Mouse (Mus musculus) CD4-positive, CD25-positive, alpha-beta regulatory T cell, adult 2 months (primary cell): ENCODE data around the gene Lcn5.
"Not testable (repeated sequence)": the region's sequence is repeated elsewhere in the genome, so short reads cannot be mapped to it uniquely, and the experiment has no call there.

Source experiments
- DNase-seq: peaks from one replicate; pipeline ENCODE4 v3.0.0-alpha.2; 2012; ENCODE audit warnings: low read depth, low spot score

Lcn5 gene

DNA sequence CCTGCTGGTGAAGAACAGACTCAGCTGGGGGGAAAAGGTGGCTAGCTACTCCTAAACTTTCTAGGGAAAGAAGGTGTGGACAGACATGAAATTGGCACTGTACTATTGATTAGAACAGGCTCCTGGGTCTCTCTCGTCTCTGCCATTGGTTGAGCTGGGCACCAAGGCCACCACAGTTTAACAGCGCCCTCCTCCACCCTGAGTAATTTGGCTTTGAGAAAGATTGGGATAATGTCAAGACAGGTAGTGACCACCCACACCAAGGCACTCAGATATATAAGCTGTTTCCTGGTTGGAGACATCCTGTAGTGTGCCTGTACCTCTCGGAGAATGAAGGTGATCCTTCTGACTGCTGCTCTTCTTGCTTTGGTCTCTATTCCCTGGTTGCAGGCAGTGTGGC, 18.7 kb downstream of the Lcn5 start, which contains the start of gene Lcn6:
Gene Lcn6, plus strand, starts transcription at position 301 of the 400 bp plus-strand sequence.
- no peak for DNase-seq

DNA sequence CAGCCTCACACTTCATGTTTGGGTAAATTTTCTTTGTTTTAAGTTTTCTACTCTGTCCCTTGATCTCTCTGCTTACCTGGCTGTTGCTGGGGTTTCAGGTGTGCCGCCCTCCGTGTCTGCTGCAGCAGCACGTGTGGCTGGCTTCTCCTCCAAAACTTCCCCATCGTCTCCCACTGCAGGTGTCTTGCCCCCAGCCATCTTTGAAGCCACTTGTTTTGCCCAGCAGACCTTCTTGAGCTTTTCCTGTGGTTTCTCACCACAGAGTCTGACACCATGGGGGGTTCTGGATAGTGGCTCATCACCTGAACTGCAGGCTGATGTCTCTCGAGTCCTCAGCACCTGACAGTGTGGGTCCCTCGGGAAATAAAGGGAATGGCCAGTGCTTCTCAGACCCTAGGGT, 21.8 kb downstream of the Lcn5 start:
- no peak for DNase-seq

DNA sequence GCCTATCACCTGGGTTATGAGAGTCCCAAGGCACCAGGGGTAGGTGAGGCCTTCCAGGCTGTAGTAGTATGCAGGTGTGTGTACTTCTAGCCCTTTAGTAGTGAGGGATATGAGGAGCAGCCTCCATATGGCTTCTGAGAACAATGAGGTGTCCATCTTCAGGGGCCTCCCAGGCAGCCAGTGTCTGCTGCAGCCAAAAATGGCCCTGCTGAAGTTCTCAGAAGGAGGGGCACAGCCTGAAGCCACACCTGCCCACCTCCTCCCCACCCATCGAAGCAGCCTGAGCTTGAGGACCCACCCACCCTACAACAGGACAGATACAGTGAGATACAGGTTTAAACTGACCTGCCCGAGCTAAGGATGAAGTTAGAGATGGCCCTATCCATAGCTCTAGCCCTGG, 24.7 kb downstream of the Lcn5 start, which contains the start of gene Lcn10:
Gene Lcn10, plus strand, starts transcription at position 301 of the 400 bp plus-strand sequence.
- no peak for DNase-seq

DNA sequence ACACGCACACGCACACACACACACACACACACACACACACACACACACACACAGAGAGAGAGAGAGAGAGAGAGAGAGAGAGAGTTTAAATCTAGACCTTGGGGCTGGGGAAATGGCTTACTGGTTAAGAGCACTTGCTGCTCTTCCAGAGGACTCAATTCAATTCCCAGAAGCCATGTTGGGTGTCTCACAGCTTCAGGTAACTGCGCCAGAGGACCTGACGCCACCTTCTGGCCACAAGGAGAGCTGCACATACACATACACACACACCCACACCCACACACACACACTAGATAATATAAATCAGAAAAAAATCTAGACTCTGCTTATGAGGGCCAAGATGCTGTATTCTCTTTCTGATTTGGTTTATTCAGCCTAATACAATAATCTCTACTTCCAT, 29.2 kb downstream of the Lcn5 start:
- DNase-seq: no peak

DNA sequence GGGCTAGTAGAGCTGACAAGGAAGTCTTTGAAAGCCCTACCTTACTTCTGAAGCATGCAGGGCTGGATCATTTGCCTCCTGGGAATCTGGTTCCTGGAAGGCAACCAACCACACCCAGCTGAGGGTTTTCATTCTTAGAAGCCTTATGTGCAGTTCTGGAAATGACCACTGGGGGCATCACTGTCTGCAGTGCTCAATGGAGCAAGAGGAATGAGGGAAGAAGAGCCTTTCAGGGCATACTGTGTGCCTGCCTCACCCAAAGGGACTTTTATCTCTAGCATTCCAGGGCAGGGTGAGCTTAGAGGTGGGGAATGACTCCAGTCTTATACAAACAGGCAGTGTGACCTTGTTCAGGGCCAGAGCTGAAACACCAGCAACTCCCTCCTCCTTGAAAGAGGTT, 36.9 kb downstream of the Lcn5 start:
- DNase-seq: peak; percentile 81

DNA sequence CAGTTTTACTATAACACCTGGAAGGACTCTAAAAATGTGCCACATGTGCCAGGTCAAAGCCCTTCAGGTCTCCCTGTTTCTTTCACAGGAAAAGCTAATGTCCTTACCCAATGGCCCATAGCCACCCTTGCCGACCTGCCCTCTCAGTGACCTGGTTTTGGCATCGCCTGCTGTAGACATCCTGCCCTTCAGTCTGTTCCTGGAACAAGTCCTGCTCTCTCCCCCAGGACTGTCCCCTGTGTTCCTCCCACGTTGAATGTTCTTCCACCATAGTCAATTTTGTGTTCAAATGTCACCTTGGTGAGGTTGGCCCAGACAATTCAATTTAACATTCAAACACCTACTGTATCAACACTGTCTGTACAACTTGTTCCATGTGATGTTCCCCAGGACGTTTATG, 39.2 kb downstream of the Lcn5 start:
- DNase-seq: no peak

DNA sequence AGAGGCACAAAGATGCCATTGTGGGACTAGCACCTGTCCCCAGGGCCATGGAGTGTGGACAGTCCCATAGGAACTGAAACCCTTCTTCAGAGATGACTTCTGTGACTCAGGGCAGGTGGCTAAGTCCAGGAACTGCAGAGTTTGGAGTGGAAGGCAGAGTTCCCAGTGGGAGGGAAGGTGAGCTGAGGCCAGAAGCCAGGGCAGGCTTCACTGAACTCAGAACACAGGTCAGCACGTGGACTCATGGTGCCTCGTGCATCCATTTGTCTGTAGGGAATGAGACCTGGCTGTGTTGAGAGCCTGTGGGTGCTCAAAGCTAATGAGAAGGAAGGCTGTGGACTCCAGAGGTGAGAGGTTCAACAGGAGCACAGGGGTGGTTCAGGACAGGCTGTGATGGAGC, 40.9 kb downstream of the Lcn5 start:
- DNase-seq: no peak

DNA sequence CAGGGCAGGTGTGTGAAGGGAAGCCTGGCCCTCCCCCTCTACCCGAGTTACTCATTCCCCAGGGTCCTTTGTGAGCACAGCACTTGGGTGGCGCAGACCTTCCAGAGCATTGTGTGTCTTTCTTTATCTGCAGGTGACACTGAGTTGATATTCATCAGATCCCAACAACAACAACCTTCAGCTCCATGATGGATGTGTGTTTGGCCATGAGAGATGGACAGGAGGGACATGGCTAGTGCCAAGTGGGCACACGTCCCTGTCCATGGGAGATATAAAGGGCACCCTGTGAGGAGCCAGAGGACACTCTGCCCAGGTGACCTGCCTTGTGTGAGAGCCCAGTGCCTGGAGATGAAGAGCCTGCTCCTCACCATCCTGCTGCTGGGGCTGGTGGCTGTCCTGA, 42.0 kb downstream of the Lcn5 start, which contains the start of gene Obp2a:
Gene Obp2a, plus strand, starts transcription at position 301 of the 400 bp plus-strand sequence.
- DNase-seq: not testable (repeated sequence)

DNA sequence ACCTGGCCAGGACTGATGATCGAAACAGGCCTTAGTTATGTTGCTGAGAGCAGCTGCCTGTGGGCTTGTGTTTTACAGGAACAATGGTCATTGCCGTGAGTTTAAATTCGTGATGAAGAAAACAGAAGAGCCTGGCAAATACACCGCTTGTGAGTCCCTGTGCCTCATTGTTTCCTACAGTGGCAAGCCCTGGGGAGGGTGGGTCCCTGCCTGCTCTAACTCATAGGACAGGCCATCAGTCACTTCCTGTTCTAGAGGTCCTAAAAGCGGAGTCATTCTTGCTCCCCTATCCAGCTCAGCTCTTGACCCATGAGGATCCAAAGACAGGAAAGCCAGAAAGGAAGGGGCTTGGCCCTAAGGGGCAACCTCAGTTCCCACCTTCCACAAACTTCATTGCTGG, 43.2 kb downstream of the Lcn5 start:
- no peak for DNase-seq

DNA sequence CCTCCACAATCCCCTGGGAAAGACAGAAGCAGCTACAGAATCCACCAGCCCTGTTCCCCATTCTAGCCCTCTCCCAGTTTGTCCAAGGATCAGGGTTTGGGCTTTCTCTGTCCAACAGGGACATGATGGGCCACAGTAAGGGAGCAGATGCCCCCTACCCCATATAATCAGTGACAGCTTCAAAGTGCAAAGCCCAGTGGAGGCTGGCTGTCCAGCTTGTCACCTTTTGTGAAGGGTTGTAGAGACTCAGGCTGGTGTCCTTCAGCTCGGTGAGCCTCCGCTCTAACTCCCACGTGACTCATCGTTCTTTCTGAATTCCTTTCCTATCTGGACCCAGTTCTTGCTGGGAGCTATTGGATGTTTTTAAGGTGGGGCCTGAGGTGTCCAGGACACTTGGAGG, 46.0 kb downstream of the Lcn5 start:
- DNase-seq: no peak

DNA sequence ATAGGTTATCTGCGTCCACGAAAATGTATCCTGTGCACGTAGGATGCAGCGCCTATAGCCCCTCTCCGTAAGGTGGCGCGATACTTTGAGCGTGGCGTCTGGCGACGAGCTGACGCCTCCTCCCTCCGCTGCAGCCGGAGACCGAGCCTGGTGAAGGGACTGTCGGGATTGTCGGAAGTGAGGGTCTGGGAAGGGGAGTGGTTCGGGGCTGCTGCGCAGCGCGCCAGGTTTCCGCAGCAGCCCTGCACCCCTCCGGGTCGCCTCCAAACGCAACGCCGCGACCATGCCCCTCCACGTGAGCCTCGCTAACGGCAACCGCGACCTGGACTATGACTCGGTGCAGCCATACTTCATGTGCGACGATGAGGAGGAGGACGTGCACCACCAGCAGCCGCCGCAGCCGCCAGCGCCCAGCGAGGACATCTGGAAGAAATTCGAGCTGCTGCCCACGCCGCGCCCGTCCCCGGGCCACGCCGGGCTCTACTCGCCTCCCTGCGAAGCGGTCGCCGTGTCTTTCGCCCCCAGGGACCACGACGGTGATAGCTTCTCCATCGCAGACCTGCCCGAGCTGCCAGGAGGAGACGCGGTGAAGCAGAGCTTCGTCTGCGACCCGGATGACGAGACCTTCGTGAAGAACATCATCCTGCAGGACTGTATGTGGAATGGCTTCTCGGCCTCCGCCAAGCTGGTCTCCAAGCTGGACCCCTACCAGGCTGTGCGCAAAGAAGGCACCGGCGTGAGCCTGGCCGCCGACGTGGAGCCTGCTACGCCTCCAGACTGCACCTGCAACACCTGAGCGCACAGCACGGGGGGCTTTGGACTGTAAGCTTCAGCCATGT, 49.1 kb downstream of the Lcn5 start, which contains the start of gene Bmyc:
Gene Bmyc, plus strand, starts transcription at position 97 of the 839 bp plus-strand sequence.
- peak; percentile 90 for DNase-seq

DNA sequence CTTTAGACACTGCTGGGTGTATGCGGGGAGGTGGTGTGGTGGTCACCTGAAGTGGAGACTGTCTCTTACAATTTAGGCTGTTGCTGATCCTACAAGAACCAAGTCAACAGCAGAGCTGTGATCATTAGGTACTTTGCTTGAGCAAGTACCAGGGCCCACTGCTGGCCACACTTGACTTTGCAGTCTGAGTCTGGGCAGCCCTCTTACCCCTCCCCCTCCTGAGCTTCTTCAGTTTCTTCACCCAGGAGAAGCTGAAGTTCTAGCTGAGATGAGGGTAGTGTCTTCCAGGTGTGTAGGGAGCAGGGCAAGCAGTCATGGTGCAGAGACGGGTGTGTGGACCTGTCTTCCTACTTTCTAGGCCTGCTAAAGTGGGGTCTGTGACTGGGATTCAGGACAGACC, 50.4 kb downstream of the Lcn5 start:
- DNase-seq: peak; percentile 75

DNA sequence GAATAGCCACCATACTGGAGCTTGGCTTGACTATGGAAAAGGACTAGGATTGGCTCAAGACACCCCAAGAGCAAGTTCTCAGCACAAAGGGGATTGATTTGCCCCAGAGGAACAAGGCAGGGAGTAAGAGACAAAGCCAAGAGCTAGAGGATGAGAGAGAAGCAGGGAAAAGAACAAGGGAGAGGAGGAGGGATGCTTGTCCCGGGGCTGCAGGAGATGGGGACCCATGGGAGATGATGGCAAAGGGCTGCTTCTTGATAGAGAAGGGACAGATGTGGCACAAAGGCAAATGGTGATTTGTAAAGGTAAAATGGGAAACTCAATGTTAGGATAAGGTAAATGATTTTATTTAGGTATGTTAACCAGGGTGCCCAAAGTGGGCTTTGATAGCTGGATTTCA, 51.3 kb downstream of the Lcn5 start:
- not testable (repeated sequence) for DNase-seq

DNA sequence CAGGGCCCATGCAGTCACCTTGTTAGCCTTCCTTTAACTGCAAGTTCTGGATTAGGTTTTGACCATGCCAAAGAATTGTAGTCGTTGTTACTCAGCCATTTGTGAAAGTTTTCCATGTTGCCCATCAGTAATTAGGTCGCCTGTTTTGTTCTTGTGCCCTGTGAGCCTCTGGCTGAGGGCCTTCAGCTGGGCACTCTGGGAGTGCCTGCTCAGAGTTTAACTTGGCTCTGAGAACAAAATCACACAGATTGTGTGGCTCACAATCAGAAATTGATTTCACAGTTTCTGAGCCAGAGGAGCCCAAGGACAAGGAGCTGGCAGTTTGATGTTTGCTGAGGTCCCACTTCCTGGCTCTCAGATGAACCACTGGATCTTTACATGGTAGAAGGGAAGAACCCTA, 52.0 kb downstream of the Lcn5 start:
- not testable (repeated sequence) for DNase-seq
